Mouse (Mus musculus): ENCODE results near the gene Gm9857.

DNA sequence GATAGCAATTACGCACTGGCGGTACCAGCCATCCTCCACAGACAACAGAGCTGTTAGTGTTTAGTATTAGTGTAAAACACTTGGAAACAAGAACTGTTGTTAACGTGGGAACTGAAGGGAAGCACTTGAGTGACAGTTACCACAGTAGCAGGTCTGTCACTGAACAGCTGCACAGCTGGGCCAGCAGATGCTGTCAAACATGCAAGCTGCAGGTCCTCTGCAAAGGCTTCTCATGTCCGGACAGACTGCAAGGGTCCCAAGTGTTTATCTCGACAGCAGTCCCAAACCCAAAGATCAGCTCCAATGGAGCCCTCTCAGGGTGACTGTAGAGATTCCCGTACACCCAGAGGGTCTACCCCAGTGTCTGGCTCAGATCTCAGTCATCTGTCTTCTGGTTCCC, 41.7 kb upstream of the Gm9857 start:
- TF ChIP-seq CTCF (IDR thresholded peaks at IDR 0.05; ENCODE audit: control insufficient read depth, insufficient read depth, insufficient read length), result no peak
- no peak for TF ChIP-seq USF1 (IDR thresholded peaks at IDR 0.05; ENCODE audit: low read depth)
- no peak for TF ChIP-seq FOSL1 (IDR thresholded peaks at IDR 0.05; ENCODE audit: insufficient read depth, low read length, poor library complexity, severe bottlenecking)
- TF ChIP-seq CEBPB (IDR thresholded peaks at IDR 0.05; ENCODE audit: low read depth), result no peak
- TF ChIP-seq MYOG (IDR thresholded peaks at IDR 0.05; ENCODE audit: control insufficient read depth, extremely low read depth, insufficient read length), result no peak

Measured in C2C12 (cell line).